Mouse (Mus musculus): ENCODE measurements around the gene Paqr9. TPM values are rescaled to one million over a fixed set of nuclear protein-coding genes. Genes with fewer than 3 reads are reported as not detected.

Paqr9 gene
- 21.8 TPM for polyA plus RNA-seq (2015; fragmentation: Illumina TruSeq; extraction: RNeasy Lipid Tissue Mini Kit (QIAGEN cat#74804); ENCODE audit: low read depth, low replicate concordance)

DNA sequence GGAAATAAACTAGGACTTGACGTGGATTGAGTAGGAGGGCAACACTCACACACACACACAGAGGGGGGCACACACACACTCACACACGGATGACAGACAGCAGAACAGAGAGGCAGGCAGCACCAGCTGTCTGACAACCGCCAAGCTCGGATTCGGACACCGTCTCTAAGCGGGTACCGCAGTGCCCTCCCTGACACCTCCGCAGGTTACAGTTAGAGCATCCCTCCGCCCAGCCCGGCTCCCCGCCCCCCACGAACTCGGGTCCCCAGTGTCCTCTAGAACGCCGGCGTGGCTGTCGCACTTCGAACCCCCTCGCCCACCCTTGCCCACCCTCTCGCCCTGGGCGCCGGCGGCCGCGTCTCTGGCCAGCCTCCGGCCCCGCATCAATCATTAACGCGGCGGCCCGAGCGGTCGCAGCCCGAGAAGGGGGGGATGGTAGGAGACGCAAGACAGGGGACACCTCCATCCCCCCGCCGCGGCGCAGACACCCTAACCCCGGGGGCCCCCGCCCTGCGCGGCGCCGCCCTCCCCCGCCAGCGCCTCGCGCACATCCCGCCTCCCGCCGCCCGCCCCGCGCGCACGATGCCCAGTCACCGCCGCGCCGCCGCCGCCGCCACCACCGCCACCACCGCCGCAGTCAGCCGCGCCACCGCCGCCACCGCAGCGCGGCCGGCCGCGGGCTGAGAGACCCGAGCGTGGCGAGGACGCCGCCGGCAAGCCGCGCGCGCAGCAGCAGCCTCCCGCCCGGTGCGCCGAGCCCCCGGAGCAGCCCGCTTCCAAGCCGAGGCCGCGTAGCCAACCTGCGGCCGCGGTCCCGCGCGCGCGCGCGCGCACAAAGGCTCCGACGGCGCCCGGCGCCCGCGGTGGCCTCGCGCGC, at the start of gene Paqr9:
TSS of gene Paqr9 (plus strand) at position 599 of the 877 bp plus-strand sequence.

DNA sequence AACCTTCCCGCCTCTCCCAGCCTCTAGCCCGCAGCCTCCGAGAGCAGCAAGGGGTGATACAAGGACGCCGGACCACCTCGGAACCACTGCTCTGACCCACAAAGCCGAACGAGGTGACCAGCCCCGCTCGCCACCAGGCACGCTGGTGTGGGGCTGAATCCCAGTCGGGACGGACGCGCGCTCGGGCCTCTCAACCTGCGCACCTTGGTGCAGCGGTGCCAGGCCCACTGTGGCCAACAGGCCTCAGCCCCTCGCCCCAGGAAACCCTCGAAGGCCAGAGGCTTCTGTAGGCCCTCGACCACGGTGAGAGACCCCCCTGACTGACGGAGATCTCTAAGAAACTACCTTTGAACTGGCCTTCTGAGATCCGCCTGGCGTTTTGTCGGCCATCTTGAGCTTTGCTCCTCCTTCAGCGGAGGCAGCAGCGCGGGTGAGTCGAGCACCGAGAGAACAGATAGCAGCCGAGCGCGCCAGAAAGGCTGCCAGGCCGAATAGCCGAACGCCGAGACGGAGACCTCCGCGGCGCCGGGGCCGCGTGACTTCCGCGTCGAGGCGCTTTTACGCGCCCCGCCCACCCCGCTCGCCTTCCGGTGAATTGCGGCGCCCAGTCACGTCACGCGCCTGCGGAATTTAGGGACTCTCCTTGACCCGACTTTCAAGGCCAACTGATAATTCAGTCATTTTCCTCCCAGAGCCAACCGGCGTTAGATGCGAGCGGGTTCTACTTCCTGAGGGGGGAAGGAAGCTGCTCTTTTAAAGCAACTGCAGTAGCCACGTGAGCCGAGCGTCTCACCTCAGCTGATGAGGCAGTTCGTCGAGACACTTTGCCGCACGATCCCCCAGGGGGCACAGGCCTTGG, 47.8 kb upstream of the Paqr9 start, which contains the start of gene U2surp:
TSS of gene U2surp (minus strand) at position 525 of the 859 bp plus-strand sequence.

Other genes with a start within 250 kb of the Paqr9 start
- 31.4 TPM for gene Chst2, start 152.9 kb upstream of the Paqr9 start, polyA plus RNA-seq (2015; fragmentation: Illumina TruSeq; extraction: RNeasy Lipid Tissue Mini Kit (QIAGEN cat#74804); ENCODE audit: low read depth, low replicate concordance)
- 37.0 TPM for gene U2surp, start 47.7 kb upstream of the Paqr9 start, polyA plus RNA-seq (2015; fragmentation: Illumina TruSeq; extraction: RNeasy Lipid Tissue Mini Kit (QIAGEN cat#74804); ENCODE audit: low read depth, low replicate concordance)
- gene Pcolce2, start 77.9 kb downstream of the Paqr9 start, polyA plus RNA-seq (2015; fragmentation: Illumina TruSeq; extraction: RNeasy Lipid Tissue Mini Kit (QIAGEN cat#74804); ENCODE audit: low read depth, low replicate concordance): 7.6 TPM
- gene Trpc1, start 190.7 kb downstream of the Paqr9 start, polyA plus RNA-seq (2015; fragmentation: Illumina TruSeq; extraction: RNeasy Lipid Tissue Mini Kit (QIAGEN cat#74804); ENCODE audit: low read depth, low replicate concordance): 27.4 TPM